Mouse (Mus musculus) thymus, adult 2 months (tissue): ENCODE results near the gene Phf2.

ENCODE experiments used
- CTCF ChIP-seq: fragments of 200-500 bp; IDR thresholded peaks from 2 replicates; pipeline ENCODE4 v1.5.1; 2012; ENCODE audit warnings: mild to moderate bottlenecking, control low read depth, low read length, moderate library complexity, borderline replicate concordance; ENCODE audit not compliant: control insufficient read depth, poor library complexity, insufficient read depth; ENCODE audit errors: extremely low read depth
- POLR2A ChIP-seq: fragments of 200-500 bp; IDR thresholded peaks from 2 replicates; pipeline ENCODE4 v1.6.1; 2012; ENCODE audit warnings: mild to moderate bottlenecking, low read length, control low read depth, moderate library complexity; ENCODE audit not compliant: control insufficient read depth, poor library complexity, insufficient read depth; ENCODE audit errors: extremely low read depth

DNA sequence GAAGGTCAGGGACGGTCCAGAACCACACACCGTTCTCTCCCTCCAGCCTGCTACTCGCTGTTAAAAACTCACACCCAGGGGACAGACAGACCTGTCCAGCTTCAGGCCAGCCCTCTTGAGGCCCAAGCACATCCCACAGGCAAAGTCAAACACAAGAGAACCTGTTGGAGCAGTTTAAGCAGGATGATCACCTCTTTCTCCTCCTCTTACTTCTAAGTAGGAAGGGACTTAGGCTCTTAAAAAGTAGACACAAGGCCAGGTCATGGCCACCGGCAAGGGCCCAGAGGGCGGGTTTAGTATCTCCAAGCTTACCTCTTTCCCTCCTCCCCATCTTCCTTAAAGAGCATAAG, 1.3 kb downstream of the Phf2 start:
- TF ChIP-seq CTCF = no peak
- TF ChIP-seq POLR2A = no peak
